Mouse (Mus musculus): ENCODE measurements around the gene Fetub. TPM values are rescaled to one million over a fixed set of nuclear protein-coding genes. Genes with fewer than 3 reads are reported as not detected.
"Not testable (repeated sequence)": the region's sequence is repeated elsewhere in the genome, so short reads cannot be mapped to it uniquely, and the experiment has no call there.

Fetub gene
- polyA plus RNA-seq, 1 experiment from 2014 or later: not detected

- no peak overlapping the region for H3K9ac ChIP-seq (replicated peaks; ENCODE audit: low read depth, low read length)
- no peaks in the 10 kb centered on the region for H3K27me3 ChIP-seq (replicated peaks; ENCODE audit: control insufficient read depth, insufficient read depth, low read length)
- no peak overlapping the region for H3K4me2 ChIP-seq (ENCODE audit: low read length)
- no peak overlapping the region for H3K27ac ChIP-seq (ENCODE audit: low read length)
- no peaks in the 10 kb centered on the region for H3K9me3 ChIP-seq (ENCODE audit: control insufficient read depth, low read length)
- H3K36me3 ChIP-seq (ENCODE audit: control insufficient read depth, insufficient read depth): no peaks in the 10 kb centered on the region
- no peak overlapping the region for H3K4me3 ChIP-seq (replicated peaks; ENCODE audit: low read length)
- H3K4me1 ChIP-seq (replicated peaks; ENCODE audit: control insufficient read depth, insufficient read depth, low read length): no peaks in the 10 kb centered on the region
- ATAC-seq: no peak
- WGBS: 95% methylated on average over 5 of the region's 5 CpGs
These were observed 3.6 kb downstream of the Fetub start for GRCm38 (mm10) chr16:22921761-22922160.

- 89% methylated on average over 4 of the region's 4 CpGs for WGBS
- no peaks in the 10 kb centered on the region for H3K9me3 ChIP-seq (ENCODE audit: control insufficient read depth, low read length)
- no peak overlapping the region for H3K27ac ChIP-seq (ENCODE audit: low read length)
- no peak overlapping the region for H3K4me2 ChIP-seq (ENCODE audit: low read length)
- ATAC-seq: no peak
- H3K9ac ChIP-seq (replicated peaks; ENCODE audit: low read depth, low read length): no peak overlapping the region
- no peaks in the 10 kb centered on the region for H3K27me3 ChIP-seq (replicated peaks; ENCODE audit: control insufficient read depth, insufficient read depth, low read length)
- no peaks in the 10 kb centered on the region for H3K36me3 ChIP-seq (ENCODE audit: control insufficient read depth, insufficient read depth)
- H3K4me3 ChIP-seq (replicated peaks; ENCODE audit: low read length): no peak overlapping the region
- no peaks in the 10 kb centered on the region for H3K4me1 ChIP-seq (replicated peaks; ENCODE audit: control insufficient read depth, insufficient read depth, low read length)
These were observed 4.3 kb downstream of the Fetub start for GRCm38 (mm10) chr16:22922433-22922832.

GRCm38 (mm10) chr16:22929575-22929974 is 11.4 kb downstream of the Fetub start:
- Histone ChIP-seq H3K9me3 (ENCODE audit: control insufficient read depth, low read length) (no peaks in the 10 kb centered on the region), H3K27me3 (replicated peaks; ENCODE audit: control insufficient read depth, insufficient read depth, low read length) (no peaks in the 10 kb centered on the region), H3K4me3 (replicated peaks; ENCODE audit: low read length) (no peak overlapping the region), H3K4me2 (ENCODE audit: low read length) (no peak overlapping the region), H3K36me3 (ENCODE audit: control insufficient read depth, insufficient read depth) (no peaks in the 10 kb centered on the region), H3K9ac (replicated peaks; ENCODE audit: low read depth, low read length) (no peak overlapping the region), H3K27ac (ENCODE audit: low read length) (no peak overlapping the region), H3K4me1 (replicated peaks; ENCODE audit: control insufficient read depth, insufficient read depth, low read length) (no peaks in the 10 kb centered on the region)
- WGBS: 66% methylated on average over 6 of the region's 6 CpGs
- ATAC-seq: peak; percentile 80

- Histone ChIP-seq H3K9ac (replicated peaks; ENCODE audit: low read depth, low read length) (no peak overlapping the region), H3K4me3 (replicated peaks; ENCODE audit: low read length) (no peak overlapping the region), H3K27ac (ENCODE audit: low read length) (no peak overlapping the region), H3K9me3 (ENCODE audit: control insufficient read depth, low read length) (no peaks in the 10 kb centered on the region), H3K36me3 (ENCODE audit: control insufficient read depth, insufficient read depth) (no peaks in the 10 kb centered on the region), H3K4me1 (replicated peaks; ENCODE audit: control insufficient read depth, insufficient read depth, low read length) (no peaks in the 10 kb centered on the region), H3K27me3 (replicated peaks; ENCODE audit: control insufficient read depth, insufficient read depth, low read length) (no peaks in the 10 kb centered on the region), H3K4me2 (ENCODE audit: low read length) (no peak overlapping the region)
- WGBS: 85% methylated on average over 11 of the region's 11 CpGs
- ATAC-seq: no peak
These were observed 13.5 kb downstream of the Fetub start for GRCm38 (mm10) chr16:22931431-22932200.

- no peak for ATAC-seq
- WGBS: 91% methylated on average over 12 of the region's 12 CpGs
These were observed 19.5 kb downstream of the Fetub start for GRCm38 (mm10) chr16:22937631-22938030.

GRCm38 (mm10) chr16:22938541-22938940 is 20.4 kb downstream of the Fetub start:
- H3K9me3 ChIP-seq (ENCODE audit: control insufficient read depth, low read length): no peaks in the 10 kb centered on the region
- WGBS: 85% methylated on average over 2 of the region's 2 CpGs
- H3K36me3 ChIP-seq (ENCODE audit: control insufficient read depth, insufficient read depth): no peaks in the 10 kb centered on the region
- H3K4me3 ChIP-seq (replicated peaks; ENCODE audit: low read length): no peak overlapping the region
- H3K9ac ChIP-seq (replicated peaks; ENCODE audit: low read depth, low read length): no peak overlapping the region
- no peak for ATAC-seq
- no peaks in the 10 kb centered on the region for H3K4me1 ChIP-seq (replicated peaks; ENCODE audit: control insufficient read depth, insufficient read depth, low read length)
- no peaks in the 10 kb centered on the region for H3K27me3 ChIP-seq (replicated peaks; ENCODE audit: control insufficient read depth, insufficient read depth, low read length)
- no peak overlapping the region for H3K4me2 ChIP-seq (ENCODE audit: low read length)
- H3K27ac ChIP-seq (ENCODE audit: low read length): no peak overlapping the region

More at GRCm38 (mm10) chr16:22937631-22938030, 19.5 kb downstream of the Fetub start:
- Histone ChIP-seq H3K4me2 (ENCODE audit: low read length) (no peak overlapping the region), H3K4me3 (replicated peaks; ENCODE audit: low read length) (no peak overlapping the region), H3K36me3 (ENCODE audit: control insufficient read depth, insufficient read depth) (no peaks in the 10 kb centered on the region), H3K27me3 (replicated peaks; ENCODE audit: control insufficient read depth, insufficient read depth, low read length) (no peaks in the 10 kb centered on the region), H3K4me1 (replicated peaks; ENCODE audit: control insufficient read depth, insufficient read depth, low read length) (no peaks in the 10 kb centered on the region), H3K9ac (replicated peaks; ENCODE audit: low read depth, low read length) (no peak overlapping the region), H3K27ac (ENCODE audit: low read length) (no peak overlapping the region), H3K9me3 (ENCODE audit: control insufficient read depth, low read length) (no peaks in the 10 kb centered on the region)

GRCm38 (mm10) chr16:22939120-22939695 is 21.1 kb downstream of the Fetub start:
- Histone ChIP-seq H3K4me3 (replicated peaks; ENCODE audit: low read length) (no peak overlapping the region), H3K9me3 (ENCODE audit: control insufficient read depth, low read length) (no peaks in the 10 kb centered on the region), H3K36me3 (ENCODE audit: control insufficient read depth, insufficient read depth) (no peaks in the 10 kb centered on the region), H3K27me3 (replicated peaks; ENCODE audit: control insufficient read depth, insufficient read depth, low read length) (no peaks in the 10 kb centered on the region), H3K9ac (replicated peaks; ENCODE audit: low read depth, low read length) (no peak overlapping the region), H3K4me2 (ENCODE audit: low read length) (no peak overlapping the region), H3K27ac (ENCODE audit: low read length) (no peak overlapping the region), H3K4me1 (replicated peaks; ENCODE audit: control insufficient read depth, insufficient read depth, low read length) (no peaks in the 10 kb centered on the region)
- 90% methylated on average over 8 of the region's 8 CpGs for WGBS
- ATAC-seq: no peak

GRCm38 (mm10) chr16:22941825-22942476 is 23.8 kb downstream of the Fetub start:
- not testable (repeated sequence) for H3K9ac ChIP-seq (replicated peaks; ENCODE audit: low read depth, low read length); H3K4me2 ChIP-seq (ENCODE audit: low read length); H3K27me3 ChIP-seq (replicated peaks; ENCODE audit: control insufficient read depth, insufficient read depth, low read length); H3K27ac ChIP-seq (ENCODE audit: low read length); H3K4me3 ChIP-seq (replicated peaks; ENCODE audit: low read length); H3K36me3 ChIP-seq (ENCODE audit: control insufficient read depth, insufficient read depth); H3K4me1 ChIP-seq (replicated peaks; ENCODE audit: control insufficient read depth, insufficient read depth, low read length); H3K9me3 ChIP-seq (ENCODE audit: control insufficient read depth, low read length); ATAC-seq

- no peaks in the 10 kb centered on the region for H3K9me3 ChIP-seq (ENCODE audit: control insufficient read depth, low read length)
- no peak overlapping the region for H3K27ac ChIP-seq (ENCODE audit: low read length)
- H3K36me3 ChIP-seq (ENCODE audit: control insufficient read depth, insufficient read depth): no peaks in the 10 kb centered on the region
- H3K27me3 ChIP-seq (replicated peaks; ENCODE audit: control insufficient read depth, insufficient read depth, low read length): no peaks in the 10 kb centered on the region
- no peak overlapping the region for H3K4me3 ChIP-seq (replicated peaks; ENCODE audit: low read length)
- H3K9ac ChIP-seq (replicated peaks; ENCODE audit: low read depth, low read length): no peak overlapping the region
- 75% methylated on average over 2 of the region's 2 CpGs for WGBS
- no peak for ATAC-seq
- no peaks in the 10 kb centered on the region for H3K4me1 ChIP-seq (replicated peaks; ENCODE audit: control insufficient read depth, insufficient read depth, low read length)
- H3K4me2 ChIP-seq (ENCODE audit: low read length): no peak overlapping the region
These were observed 29.2 kb downstream of the Fetub start for GRCm38 (mm10) chr16:22947371-22947770.

Data from forebrain, embryonic 16.5 days (tissue).